Mouse (Mus musculus): ENCODE measurements around the gene Mcoln2.

Gene Mcoln2
- long read RNA-seq, experiment 1 = 0 reads
- long read RNA-seq, experiment 2 = 0 reads

- intact Hi-C loops (cut with DNase I) = no loop called here
Observed at GRCm38 (mm10) chr3:146149156-146150057, at the start of gene Mcoln2. Gene Mcoln2 (plus strand): TSS chr3:146149833.

DNA sequence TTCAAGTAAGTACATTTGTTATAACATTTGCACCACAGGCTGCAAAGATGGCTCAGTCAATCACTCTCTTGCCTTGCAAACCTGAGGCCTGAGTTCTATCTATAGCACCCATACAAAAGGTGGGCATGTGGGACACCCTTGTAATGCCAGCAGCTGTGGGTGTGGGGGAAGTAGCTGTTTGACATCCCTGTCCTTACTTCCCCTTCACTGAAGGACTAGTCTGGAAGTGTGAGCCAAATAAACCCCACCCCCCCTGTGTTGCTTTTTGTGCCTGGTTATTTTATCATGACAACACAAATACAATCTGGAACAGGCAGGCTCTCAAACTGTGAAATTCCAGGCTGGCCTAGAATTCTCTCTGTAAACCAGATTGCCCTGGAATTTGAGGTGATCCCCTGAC, 49.7 kb upstream of the Mcoln2 start:
- intact Hi-C loops (cut with DNase I) = no loop called here

DNA sequence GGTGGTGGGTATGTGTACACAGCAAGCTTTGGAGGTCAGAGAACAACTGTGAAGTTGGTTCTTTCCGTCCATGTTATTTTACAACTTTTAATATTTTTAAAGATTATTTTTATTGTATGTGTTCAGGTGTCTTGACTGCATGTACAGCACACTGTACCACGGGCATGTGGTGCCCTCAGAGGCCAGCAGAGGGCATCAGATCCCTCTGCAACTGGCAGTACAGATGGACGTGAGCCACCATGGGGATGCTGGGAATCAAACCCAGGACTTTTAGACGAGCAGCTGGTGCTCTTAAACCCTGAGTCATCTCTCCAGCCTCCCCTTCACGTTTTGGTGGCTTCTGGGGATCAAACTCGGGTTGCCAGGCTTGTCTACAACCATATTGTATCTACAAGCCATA, 47.6 kb upstream of the Mcoln2 start:
- intact Hi-C loops (cut with DNase I) = loop anchor here (2.0 kb wide), 1 partner anchor 75 kb away; no protein-coding TSS in a partner anchor

- intact Hi-C loops (cut with DNase I) = no loop called here
Observed at GRCm38 (mm10) chr3:146107116-146107849, 42.4 kb upstream of the Mcoln2 start.

DNA sequence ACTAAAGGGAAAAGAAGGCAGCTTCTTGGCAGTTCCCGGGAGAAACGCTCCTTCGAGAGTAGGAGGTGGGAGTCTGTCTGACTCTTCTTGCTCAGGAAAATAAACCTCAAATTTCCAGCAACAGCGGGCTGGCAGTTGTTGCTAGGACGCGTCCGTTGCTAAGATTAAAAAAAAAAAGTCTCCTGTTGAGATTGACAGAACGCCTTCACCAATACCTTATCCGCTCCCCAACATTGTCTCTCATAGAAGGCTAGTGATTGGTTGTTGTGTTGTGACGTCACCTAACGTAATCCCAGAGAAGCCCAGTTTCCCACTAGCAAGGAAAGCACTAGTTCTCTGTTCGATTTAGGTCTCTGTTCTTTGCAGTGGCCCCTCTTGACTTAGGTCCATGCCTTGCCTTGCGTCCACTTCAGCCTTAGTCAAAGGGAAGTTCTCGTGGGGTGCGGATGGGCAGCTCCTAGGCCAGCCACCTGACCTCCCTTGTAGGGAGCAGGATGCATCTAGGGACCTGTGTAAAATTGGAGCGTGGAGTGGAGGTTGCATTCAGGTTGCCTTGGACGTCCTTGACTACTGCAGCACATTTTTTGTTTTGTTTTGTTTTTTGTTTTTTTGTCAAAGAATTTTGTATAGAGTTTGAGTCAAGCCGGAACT, 41.6 kb upstream of the Mcoln2 start, which contains the start of gene Wdr63:
Gene Wdr63, minus strand, starts transcription at position 210 of the 651 bp plus-strand sequence.
- intact Hi-C loops (cut with DNase I) = no loop called here

GRCm38 (mm10) chr3:146108945-146109344, 40.7 kb upstream of the Mcoln2 start:
- intact Hi-C loops (cut with DNase I) = no loop called here

- intact Hi-C loops (cut with DNase I) = no loop called here
Observed at GRCm38 (mm10) chr3:146110358-146110757, 39.3 kb upstream of the Mcoln2 start.

DNA sequence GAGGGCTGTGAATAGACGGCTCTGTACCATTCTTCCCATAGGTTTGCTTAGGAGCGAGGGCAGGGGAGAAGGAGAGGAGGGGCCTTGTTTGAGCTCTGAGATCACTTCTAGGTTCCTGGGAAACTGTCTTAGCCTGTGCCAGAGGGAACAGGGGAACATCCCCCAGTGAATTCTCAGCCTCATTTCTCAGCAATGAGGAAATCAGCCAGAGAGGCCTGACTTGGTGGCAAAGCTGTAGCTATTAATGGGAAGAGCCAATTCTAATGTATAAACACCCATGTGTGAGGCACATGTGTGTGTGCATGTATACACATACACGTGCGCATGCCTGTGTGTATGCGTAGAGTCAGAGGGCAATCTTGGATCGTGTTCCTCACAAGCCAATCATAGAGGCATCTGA, 38.7 kb upstream of the Mcoln2 start:
- intact Hi-C loops (cut with DNase I) = no loop called here

GRCm38 (mm10) chr3:146117258-146117996, 32.2 kb upstream of the Mcoln2 start, which contains the start of gene Mcoln3:
Gene Mcoln3 (plus strand): TSS chr3:146117450.
- intact Hi-C loops (cut with DNase I) = no loop called here

DNA sequence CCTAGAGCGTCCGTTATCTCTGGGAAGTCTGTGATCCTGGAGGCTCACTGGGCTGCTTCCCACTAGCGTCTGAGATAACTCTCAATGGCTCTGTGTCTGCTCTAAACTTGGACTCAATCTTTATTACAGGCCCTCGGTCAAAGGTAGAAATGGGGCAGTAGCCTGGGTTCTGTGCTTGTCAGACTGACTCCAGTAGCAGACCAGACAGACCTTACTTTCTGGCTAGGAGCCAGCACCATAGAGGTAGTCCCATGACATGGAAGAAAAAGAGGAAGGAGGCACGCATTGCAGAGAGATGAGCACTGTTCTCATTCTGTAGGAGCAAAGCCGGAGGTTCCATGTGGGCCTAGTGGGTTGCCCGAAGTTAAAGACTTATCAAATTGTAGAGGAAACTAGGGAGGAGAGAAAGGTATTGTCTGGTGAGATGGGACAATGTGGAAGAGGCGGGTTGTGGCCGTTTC, 31.6 kb upstream of the Mcoln2 start:
- intact Hi-C loops (cut with DNase I) = no loop called here

DNA sequence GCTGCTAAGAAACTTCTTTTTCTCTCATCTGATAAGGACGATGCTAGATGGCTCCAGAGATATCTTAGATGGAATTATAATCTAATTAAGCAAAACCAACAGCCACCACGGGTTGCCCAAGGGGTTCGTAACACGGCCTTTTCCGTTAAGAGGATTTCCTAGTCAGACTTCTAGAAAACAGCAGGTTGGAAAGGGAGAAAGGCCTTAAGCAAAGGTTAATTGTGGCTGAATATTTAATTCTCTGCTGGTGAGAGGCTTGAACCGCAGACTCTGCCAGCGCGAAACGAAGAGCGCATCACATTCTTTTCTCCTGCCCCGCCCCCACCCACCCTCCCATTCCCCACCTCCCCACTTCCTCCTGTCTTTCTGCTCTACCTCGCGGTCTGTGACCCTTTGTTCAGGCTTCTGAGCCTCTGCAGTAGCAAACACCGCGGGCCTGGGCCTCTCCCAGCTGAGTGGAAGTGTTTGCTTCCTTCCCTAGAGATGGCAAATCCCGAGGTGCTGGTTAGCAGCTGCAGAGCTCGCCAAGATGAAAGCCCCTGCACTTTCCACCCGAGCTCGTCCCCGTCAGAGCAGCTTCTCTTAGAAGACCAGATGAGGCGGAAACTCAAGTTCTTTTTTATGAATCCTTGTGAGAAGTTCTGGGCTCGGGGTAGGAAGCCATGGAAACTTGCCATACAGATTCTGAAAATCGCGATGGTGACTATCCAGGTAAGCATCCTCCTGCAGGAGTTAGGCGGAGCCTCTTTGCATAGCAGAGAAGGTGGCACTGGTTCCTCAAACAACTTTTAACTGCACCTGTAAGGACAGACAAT, 28.1 kb upstream of the Mcoln2 start:
- intact Hi-C loops (cut with DNase I) = no loop called here

- intact Hi-C loops (cut with DNase I) = no loop called here
Observed at GRCm38 (mm10) chr3:146122125-146122420, 27.6 kb upstream of the Mcoln2 start.

DNA sequence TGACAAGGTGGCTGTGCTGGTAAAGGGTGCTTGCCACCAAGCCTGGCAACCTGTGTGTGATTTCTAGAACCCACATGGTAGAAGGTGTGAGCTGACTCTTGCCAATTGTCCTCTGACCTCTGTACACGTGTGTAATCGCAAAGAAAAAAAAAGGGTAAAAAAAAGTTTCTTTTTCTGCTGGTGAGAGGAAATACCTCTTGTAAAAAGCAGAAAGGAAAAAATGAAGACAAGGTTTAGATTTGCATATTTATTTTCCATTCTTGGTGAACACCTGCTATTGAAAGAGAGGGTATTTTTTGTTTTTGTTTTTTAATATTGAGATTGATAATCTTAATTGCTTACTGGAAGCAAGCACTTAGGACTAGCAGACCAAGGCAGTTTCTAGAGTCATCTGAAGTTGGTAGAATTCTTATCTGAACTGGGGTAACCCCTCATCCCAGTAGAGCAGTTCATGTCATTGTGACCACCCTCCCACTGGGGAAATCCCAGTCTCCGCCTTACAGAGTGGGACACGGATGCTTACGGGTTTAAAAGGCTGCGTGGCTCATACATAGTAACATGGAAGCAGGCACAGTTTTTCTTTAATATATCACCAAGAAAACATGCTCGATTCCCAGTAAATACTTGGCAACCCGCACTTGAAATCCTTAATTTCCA, 26.7 kb upstream of the Mcoln2 start:
- intact Hi-C loops (cut with DNase I) = no loop called here

DNA sequence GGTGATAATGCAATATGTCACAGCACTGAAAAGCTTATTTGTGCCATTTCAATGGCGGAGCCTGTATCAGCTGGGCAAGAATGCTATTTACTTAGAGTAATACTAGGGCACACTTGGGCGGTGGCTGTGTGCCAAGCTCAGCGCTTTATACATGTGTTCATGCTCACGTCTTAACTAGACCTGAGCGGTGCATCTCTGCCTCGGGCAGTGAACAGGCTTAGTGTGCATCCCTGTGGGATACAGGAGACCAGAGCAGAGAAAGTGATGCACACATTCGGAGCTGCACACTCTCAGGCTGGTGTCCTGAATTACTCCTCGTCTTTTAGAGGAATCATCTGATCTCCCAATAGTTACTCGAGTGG, 26.2 kb upstream of the Mcoln2 start:
- intact Hi-C loops (cut with DNase I) = no loop called here

- intact Hi-C loops (cut with DNase I) = no loop called here
Observed at GRCm38 (mm10) chr3:146127205-146127604, 22.4 kb upstream of the Mcoln2 start.

- intact Hi-C loops (cut with DNase I) = no loop called here
Observed at GRCm38 (mm10) chr3:146134834-146135233, 14.8 kb upstream of the Mcoln2 start.

- intact Hi-C loops (cut with DNase I) = no loop called here
Observed at GRCm38 (mm10) chr3:146135417-146135816, 14.2 kb upstream of the Mcoln2 start.

DNA sequence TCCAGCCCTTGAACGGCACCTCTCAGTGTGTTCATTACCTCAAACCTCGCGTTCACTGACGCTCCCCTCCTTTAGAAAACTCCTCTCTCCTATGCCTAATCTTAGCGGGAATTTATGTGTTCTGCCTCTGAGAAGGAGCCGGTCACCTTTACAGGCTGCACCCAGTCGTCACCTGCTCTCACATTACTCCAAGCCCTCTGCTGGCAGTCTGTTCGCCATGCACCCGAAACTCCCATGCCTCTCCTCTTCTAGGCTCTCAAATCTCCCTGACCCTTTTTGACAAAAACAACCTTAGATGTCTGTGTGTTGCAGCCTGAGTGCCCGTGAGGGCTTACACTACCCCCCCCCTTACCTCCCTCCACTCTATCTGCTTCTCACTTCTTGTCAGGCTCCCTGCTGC, 13.2 kb upstream of the Mcoln2 start:
- intact Hi-C loops (cut with DNase I) = no loop called here

DNA sequence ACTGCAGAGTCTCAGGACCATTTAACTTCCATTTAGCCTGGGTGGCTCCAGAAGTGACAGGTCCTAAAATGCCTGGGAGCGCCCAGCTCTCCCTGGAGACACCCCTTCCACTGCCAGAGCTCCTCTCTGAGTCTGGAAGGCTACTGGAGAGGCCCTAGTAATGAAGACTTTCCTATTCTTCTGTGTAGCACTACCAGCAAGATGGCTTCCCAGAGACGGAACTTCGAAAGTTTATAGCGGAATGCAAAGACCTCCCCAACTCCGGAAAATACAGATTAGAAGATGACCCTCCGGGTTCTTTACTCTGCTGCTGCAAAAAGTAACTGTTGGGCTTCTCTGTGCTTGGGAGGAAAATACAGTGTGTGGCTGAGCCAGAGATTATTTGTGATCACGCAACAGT, 9.4 kb upstream of the Mcoln2 start:
- intact Hi-C loops (cut with DNase I) = no loop called here

- intact Hi-C loops (cut with DNase I) = no loop called here
Observed at GRCm38 (mm10) chr3:146142523-146142922, 7.1 kb upstream of the Mcoln2 start.
